Mouse (Mus musculus) hindbrain, embryonic 14.5 days (tissue): ENCODE measurements around the gene Ap1g2. TPM values are rescaled to one million over a fixed set of nuclear protein-coding genes. Genes with fewer than 3 reads are reported as not detected.
A peak's percentile ranks its signal among the peaks of the same experiment; 100 is the strongest.

Experiments used
- ATAC-seq: fragments of 200-750 bp; cut with Nextera tagmentation; 2 replicates; pipeline ENCODE4 v1.8.0; 2017; ENCODE audit warnings: moderate number of reproducible peaks, mild to moderate bottlenecking, moderate TSS enrichment, moderate library complexity; ENCODE audit not compliant: low FRiP score
- DNase-seq: peaks from one replicate; pipeline ENCODE4 v3.0.0-alpha.2; 2015; ENCODE audit warnings: low spot score
- H3K27ac ChIP-seq: fragments of 300-500 bp; sonication (generic); 2 replicates; pipeline ENCODE4 v1.5.1; 2014; ENCODE audit warnings: mild to moderate bottlenecking, moderate library complexity
- H3K27me3 ChIP-seq: fragments of 300-500 bp; sonication (generic); 2 replicates; pipeline ENCODE4 v1.6.1; 2014; ENCODE audit warnings: mild to moderate bottlenecking, low read length, mixed read lengths; ENCODE audit not compliant: control insufficient read depth, insufficient read depth
- H3K36me3 ChIP-seq: fragments of 300-500 bp; sonication (generic); replicated peaks from 2 replicates; pipeline ENCODE4 v1.6.1; 2014; ENCODE audit not compliant: control insufficient read depth, insufficient read depth
- H3K4me1 ChIP-seq: fragments of 300-500 bp; sonication (generic); replicated peaks from 2 replicates; pipeline ENCODE4 v1.6.1; 2014; ENCODE audit warnings: antibody characterized with exemption, low read length, mixed read lengths; ENCODE audit not compliant: control insufficient read depth, insufficient read depth
- H3K4me2 ChIP-seq: fragments of 300-500 bp; sonication (generic); replicated peaks from 2 replicates; pipeline ENCODE4 v1.6.1; 2014; ENCODE audit warnings: mild to moderate bottlenecking, moderate library complexity
- H3K4me3 ChIP-seq: fragments of 300-500 bp; sonication (generic); replicated peaks from 2 replicates; pipeline ENCODE4 v1.5.1; 2014; ENCODE audit warnings: mild to moderate bottlenecking, low read length
- H3K9ac ChIP-seq: fragments of 300-500 bp; sonication (generic); 2 replicates; pipeline ENCODE4 v1.6.1; 2014
- H3K9me3 ChIP-seq: fragments of 300-500 bp; sonication (generic); 2 replicates; pipeline ENCODE4 v1.6.1; 2016; ENCODE audit warnings: low read length; ENCODE audit not compliant: control insufficient read depth
- WGBS: fragments of 180-500 bp; shearing (Covaris S2); extraction: QIAGEN DNeasy Blood & Tissue Kit; methylation state at CpG from one replicate; pipeline ENCODE4 v1.1.7; 2014; 5-methylcytosine and 5-hydroxymethylcytosine counted together
- polyA plus RNA-seq: library from polyadenylated mRNA; unstranded; fragments of >200 nt; fragmentation: Nextera tagmentation; extraction: Ambion mirVana; gene quantifications from 2 replicates; pipeline ENCODE4 v1.2.1, GENCODE M21; 2014

Ap1g2 gene
- polyA plus RNA-seq, 1 experiment from 2014 or later = 6.3 TPM

GRCm38 (mm10) chr14:55135676-55136075 is 29.3 kb upstream of the Ap1g2 start:
- H3K36me3 ChIP-seq = no peaks in the 10 kb centered on the region
- no peak overlapping the region for H3K9ac ChIP-seq
- no peak overlapping the region for H3K4me3 ChIP-seq

GRCm38 (mm10) chr14:55126521-55126920 is 20.1 kb upstream of the Ap1g2 start:
- no peak for ATAC-seq
- Histone ChIP-seq H3K9ac (no peak overlapping the region), H3K4me2 (no peak overlapping the region), H3K4me1 (peaks cover 15% of the 10 kb centered on the region), H3K9me3 (no peaks in the 10 kb centered on the region), H3K27me3 (no peaks in the 10 kb centered on the region), H3K4me3 (no peak overlapping the region), H3K27ac (no peak overlapping the region), H3K36me3 (no peaks in the 10 kb centered on the region)
- WGBS = 65% methylated on average over 7 of the region's 7 CpGs
- no peak for DNase-seq

More at GRCm38 (mm10) chr14:55135676-55136075, 29.3 kb upstream of the Ap1g2 start:
- no peaks in the 10 kb centered on the region for H3K9me3 ChIP-seq
- no peak overlapping the region for H3K4me2 ChIP-seq
- H3K27me3 ChIP-seq = no peaks in the 10 kb centered on the region
- 85% methylated on average over 8 of the region's 8 CpGs for WGBS
- H3K4me1 ChIP-seq = no peaks in the 10 kb centered on the region
- ATAC-seq = no peak
- no peak overlapping the region for H3K27ac ChIP-seq
- no peak for DNase-seq

GRCm38 (mm10) chr14:55125711-55126110 is 19.3 kb upstream of the Ap1g2 start:
- Histone ChIP-seq H3K9me3 (no peaks in the 10 kb centered on the region), H3K27me3 (no peaks in the 10 kb centered on the region), H3K9ac (no peak overlapping the region), H3K4me2 (no peak overlapping the region), H3K36me3 (no peaks in the 10 kb centered on the region), H3K4me3 (no peak overlapping the region), H3K4me1 (peaks cover 15% of the 10 kb centered on the region), H3K27ac (no peak overlapping the region)
- WGBS = 83% methylated on average over 5 of the region's 5 CpGs
- ATAC-seq (no peak), DNase-seq (no peak)

- H3K9ac ChIP-seq = peak overlapping the region; percentile 50
- no peaks in the 10 kb centered on the region for H3K36me3 ChIP-seq
- no peaks in the 10 kb centered on the region for H3K9me3 ChIP-seq
- H3K4me3 ChIP-seq = no peak overlapping the region
- DNase-seq (peak; percentile 40), ATAC-seq (peak; percentile 12; the same call in 1 of the 2 replicates)
- H3K27ac ChIP-seq = peak overlapping the region; percentile 85
- 20% methylated on average over 8 of the region's 8 CpGs for WGBS
- no peaks in the 10 kb centered on the region for H3K27me3 ChIP-seq
- H3K4me1 ChIP-seq = peaks cover 17% of the 10 kb centered on the region
- peak overlapping the region; percentile 39 for H3K4me2 ChIP-seq
Observed at GRCm38 (mm10) chr14:55122359-55122758, 16.0 kb upstream of the Ap1g2 start.

GRCm38 (mm10) chr14:55121947-55122346 is 15.6 kb upstream of the Ap1g2 start:
- peak overlapping the region; percentile 39 for H3K4me2 ChIP-seq
- peak overlapping the region; percentile 50 for H3K9ac ChIP-seq
- no peaks in the 10 kb centered on the region for H3K9me3 ChIP-seq
- ATAC-seq = peak; percentile 85
- H3K27me3 ChIP-seq = no peaks in the 10 kb centered on the region
- H3K4me1 ChIP-seq = peaks cover 21% of the 10 kb centered on the region
- WGBS = 10% methylated on average over 5 of the region's 5 CpGs
- H3K27ac ChIP-seq = peak overlapping the region; percentile 85
- no peaks in the 10 kb centered on the region for H3K36me3 ChIP-seq
- H3K4me3 ChIP-seq = no peak overlapping the region
- peak; percentile 82 for DNase-seq

GRCm38 (mm10) chr14:55119421-55120134 is 13.2 kb upstream of the Ap1g2 start:
- Histone ChIP-seq H3K4me2 (no peak overlapping the region), H3K9me3 (no peaks in the 10 kb centered on the region), H3K27me3 (no peaks in the 10 kb centered on the region), H3K9ac (no peak overlapping the region), H3K4me3 (no peak overlapping the region), H3K4me1 (peaks cover 26% of the 10 kb centered on the region), H3K27ac (no peak overlapping the region), H3K36me3 (no peaks in the 10 kb centered on the region)
- ATAC-seq = no peak
- DNase-seq = no peak
- WGBS = 69% methylated on average over 4 of the region's 4 CpGs

GRCm38 (mm10) chr14:55118852-55119251 is 12.5 kb upstream of the Ap1g2 start:
- Histone ChIP-seq H3K4me1 (peaks cover 33% of the 10 kb centered on the region), H3K36me3 (peaks cover under 1% of the 10 kb centered on the region; the same call in 1 of the 2 replicates), H3K27me3 (0 out of 2 replicates have a peak, but pooled peaks cover 3% of the 10 kb centered on the region), H3K9me3 (no peaks in the 10 kb centered on the region), H3K4me2 (no peak overlapping the region), H3K27ac (no peak overlapping the region), H3K9ac (no peak overlapping the region), H3K4me3 (no peak overlapping the region)
- ATAC-seq (no peak), DNase-seq (no peak)
- WGBS = 78% methylated on average over 4 of the region's 4 CpGs

GRCm38 (mm10) chr14:55116425-55117200 is 10.2 kb upstream of the Ap1g2 start, which contains the start of gene Jph4:
Jph4 (minus strand) TSS chr14:55116935.
- H3K9ac ChIP-seq = peak within 1 kb of the TSS; percentile 90
- DNase-seq = peak; percentile 60
- H3K4me1 ChIP-seq = peaks cover 33% of the 10 kb centered on the region
- WGBS = 2% methylated on average over 21 of the region's 21 CpGs
- peak within 1 kb of the TSS; percentile 86 for H3K4me2 ChIP-seq
- H3K9me3 ChIP-seq = no peaks in the 10 kb centered on the region
- peaks cover 10% of the 10 kb centered on the region; the same call in 1 of the 2 replicates for H3K27me3 ChIP-seq
- ATAC-seq = peak; percentile 77
- H3K4me3 ChIP-seq = peak within 1 kb of the TSS; percentile 86
- peak within 1 kb of the TSS; percentile 96 for H3K27ac ChIP-seq
- peaks cover 14% of the 10 kb centered on the region for H3K36me3 ChIP-seq

- H3K4me2 ChIP-seq = peak overlapping the region; percentile 86
- no peaks in the 10 kb centered on the region for H3K9me3 ChIP-seq
- H3K4me3 ChIP-seq = peak overlapping the region; percentile 86
- H3K9ac ChIP-seq = peak overlapping the region; percentile 90
- peak; percentile 28; the same call in 1 of the 2 replicates for ATAC-seq
- peak overlapping the region; percentile 96 for H3K27ac ChIP-seq
- H3K36me3 ChIP-seq = peaks cover 14% of the 10 kb centered on the region
- peaks cover 34% of the 10 kb centered on the region for H3K4me1 ChIP-seq
- DNase-seq = no peak
- H3K27me3 ChIP-seq = peaks cover 10% of the 10 kb centered on the region; the same call in 1 of the 2 replicates
- 0% methylated on average over 8 of the region's 8 CpGs for WGBS
Observed at GRCm38 (mm10) chr14:55115846-55116245, 9.5 kb upstream of the Ap1g2 start.
